Comparison of ENCODE assay signal across 7 mouse cellular contexts in the genomic region with DNA sequence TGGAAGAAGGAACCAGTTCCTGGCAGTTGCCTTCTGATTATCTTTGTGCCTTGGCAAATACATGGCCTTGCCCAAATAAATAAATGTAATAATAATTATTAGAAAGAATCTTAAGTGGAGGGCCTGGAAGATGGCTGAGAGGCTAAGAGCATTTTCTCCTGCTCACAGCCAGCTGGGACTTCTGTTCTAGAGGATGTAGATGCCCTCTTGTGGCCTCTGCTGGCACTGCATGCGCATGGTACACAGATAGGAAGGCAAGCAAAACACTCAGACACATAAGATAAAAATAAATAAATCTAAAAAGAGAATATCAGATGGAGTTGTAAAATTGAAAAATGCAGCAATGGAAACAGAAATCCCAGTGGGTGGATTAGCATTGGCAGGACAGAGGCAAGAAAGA. TPM values are rescaled to one million over a fixed set of nuclear protein-coding genes. Genes with fewer than 3 reads are reported as not detected.
DNase-seq lines count a peak whose midpoint lies in the region; ATAC-seq and TF ChIP-seq lines count a peak whose summit lies in the region.

No protein-coding gene starts in this region.

- peak; percentile 98 for TF ChIP-seq CTCF in Patski (IDR thresholded peaks at IDR 0.05)

- peak; percentile 12 for DNase-seq in Patski (ENCODE audit: low read depth, low spot score)
- DNase-seq in c-Kit-positive CD71-positive TER-119-positive erythroid progenitor cells, embryonic 14.5 days (ENCODE audit: low spot score), result peak; percentile 67
- peak; percentile 91 for DNase-seq in forebrain, embryonic 14.5 days (ENCODE audit: low spot score)
- peak; percentile 82 to 95 for DNase-seq in left cerebral cortex, adult 8-10 months (ENCODE audit: low spot score in 2 of 2)
- DNase-seq in spleen, adult 18-20 months, result peak; percentile 53 to 80

- H3K27me3 ChIP-seq in Patski, result no peaks in the 10 kb centered on the region
- no peaks in the 10 kb centered on the region for H3K27me3 ChIP-seq in forebrain, embryonic 14.5 days (replicated peaks; ENCODE audit: control insufficient read depth, insufficient read depth, low read length)
- no peaks in the 10 kb centered on the region for H3K27me3 ChIP-seq in hindbrain, embryonic 12.5 days
- H3K27me3 ChIP-seq in midbrain, embryonic 15.5 days (replicated peaks), result no peaks in the 10 kb centered on the region

- H3K4me1 ChIP-seq in forebrain, embryonic 14.5 days (ENCODE audit: control insufficient read depth, insufficient read depth, low read length), result no peaks in the 10 kb centered on the region
- H3K4me1 ChIP-seq in hindbrain, embryonic 12.5 days, result no peaks in the 10 kb centered on the region
- H3K4me1 ChIP-seq in midbrain, embryonic 15.5 days, result no peaks in the 10 kb centered on the region

- H3K9me3 ChIP-seq in forebrain, embryonic 14.5 days (replicated peaks; ENCODE audit: control insufficient read depth, low read length), result no peaks in the 10 kb centered on the region
- H3K9me3 ChIP-seq in hindbrain, embryonic 12.5 days (replicated peaks), result no peaks in the 10 kb centered on the region
- H3K9me3 ChIP-seq in midbrain, embryonic 15.5 days, result no peaks in the 10 kb centered on the region

- ATAC-seq in Patski, result no peak
- peak; percentile 81 for ATAC-seq in forebrain, embryonic 14.5 days
- peak; percentile 48 for ATAC-seq in hindbrain, embryonic 12.5 days (ENCODE audit: low FRiP score)
- ATAC-seq in midbrain, embryonic 15.5 days (replicated peaks), result peak; percentile 75

- H3K4me3 ChIP-seq in forebrain, embryonic 14.5 days (ENCODE audit: low read depth, low read length), result no peak overlapping the region
- no peak overlapping the region for H3K4me3 ChIP-seq in hindbrain, embryonic 12.5 days
- H3K4me3 ChIP-seq in midbrain, embryonic 15.5 days, result no peak overlapping the region

- WGBS in forebrain, embryonic 14.5 days, result 7% methylated on average over 1 of the region's 1 CpGs
- WGBS in hindbrain, embryonic 12.5 days, result 0% methylated on average over 1 of the region's 1 CpGs
- WGBS in midbrain, embryonic 15.5 days, result 0% methylated on average over 1 of the region's 1 CpGs

- POLR2A ChIA-PET in Patski (lab: Charles Lee), result interaction anchor here (0.5 to 1.4 kb wide), 2 partner anchors 24 to 27 kb away, joined by 3 to 5 read pairs; no protein-coding TSS in a partner anchor

- H3K4me2 ChIP-seq in forebrain, embryonic 14.5 days (ENCODE audit: low read length), result no peak overlapping the region
- H3K4me2 ChIP-seq in hindbrain, embryonic 12.5 days (replicated peaks), result no peak overlapping the region
- H3K4me2 ChIP-seq in midbrain, embryonic 15.5 days, result no peak overlapping the region

- in situ Hi-C loops in Patski (cut with MboI; ENCODE audit: low pct_unique_long_range_greater_than_20kb), result loop anchor here (5.0 kb wide), 1 partner anchor 133 kb away; no protein-coding TSS in a partner anchor

- H3K27ac ChIP-seq in forebrain, embryonic 14.5 days (ENCODE audit: low read depth, low read length), result no peak overlapping the region
- H3K27ac ChIP-seq in hindbrain, embryonic 12.5 days, result no peak overlapping the region
- no peak overlapping the region for H3K27ac ChIP-seq in midbrain, embryonic 15.5 days

- H3K9ac ChIP-seq in forebrain, embryonic 14.5 days (ENCODE audit: low read length), result no peak overlapping the region
- H3K9ac ChIP-seq in hindbrain, embryonic 12.5 days, result no peak overlapping the region
- no peak overlapping the region for H3K9ac ChIP-seq in midbrain, embryonic 15.5 days

- H3K36me3 ChIP-seq in forebrain, embryonic 14.5 days (ENCODE audit: control insufficient read depth, insufficient read depth, low read length), result peaks cover 14% of the 10 kb centered on the region
- peaks cover 7% of the 10 kb centered on the region; the same call in 1 of the 2 replicates for H3K36me3 ChIP-seq in hindbrain, embryonic 12.5 days
- 0 out of 2 replicates have a peak, but pooled peaks cover 3% of the 10 kb centered on the region for H3K36me3 ChIP-seq in midbrain, embryonic 15.5 days (replicated peaks)

- CTCF ChIA-PET in Patski (lab: Charles Lee), result interaction anchor here (0.6 to 1.3 kb wide), 8 partner anchors 8 to 133 kb away, joined by 3 to 5 read pairs (median 3); no protein-coding TSS in a partner anchor

RNA-seq across cellular contexts. Expression of a gene that starts 44.3 kb away (rescaled TPM):
- 32.9 TPM for polyA plus RNA-seq in Patski (2021)
- 11.3 and 14.3 TPM in 2 replicates for polyA plus RNA-seq in forebrain, embryonic 14.5 days (2014; fragmentation: Nextera tagmentation; extraction: Ambion mirVana)
- 14.1 and 16.4 TPM in 2 replicates for polyA plus RNA-seq in hindbrain, embryonic 12.5 days (2016; fragmentation: Nextera tagmentation; extraction: Ambion mirVana)
- total RNA-seq in left cerebral cortex, adult 8-10 months (2022), result 100 to 1,000 TPM; 104 to 115 (median 108) TPM
- polyA plus RNA-seq in midbrain, embryonic 15.5 days (2015; fragmentation: Nextera tagmentation; extraction: Ambion mirVana), result 15.6 TPM in 2 replicates

RNA-seq across cellular contexts. Expression of a gene that starts 44.3 kb away (rescaled TPM):
- 50.9 TPM for polyA plus RNA-seq in Patski (2021)
- 55.1 and 78.3 TPM in 2 replicates for polyA plus RNA-seq in forebrain, embryonic 14.5 days (2014; fragmentation: Nextera tagmentation; extraction: Ambion mirVana)
- polyA plus RNA-seq in hindbrain, embryonic 12.5 days (2016; fragmentation: Nextera tagmentation; extraction: Ambion mirVana), result 98.2 and 105 TPM in 2 replicates
- total RNA-seq in left cerebral cortex, adult 8-10 months (2022), result 10 to 100 TPM; 79.2 to 90.2 (median 83.6) TPM
- 102 and 108 TPM in 2 replicates for polyA plus RNA-seq in midbrain, embryonic 15.5 days (2015; fragmentation: Nextera tagmentation; extraction: Ambion mirVana)

Comparison
In these comparisons a context has a peak if more than half of its experiments do, and no peak if none do; other contexts are left out.
1. DNase-seq: peak in every context shown above with its lines; median percentile 91 in forebrain, embryonic 14.5 days; 88 in left cerebral cortex, adult 8-10 months; 67 in c-Kit-positive CD71-positive TER-119-positive erythroid progenitor cells, embryonic 14.5 days; 66 in spleen, adult 18-20 months; 12 in Patski.